Mouse (Mus musculus) lung, postnatal 14 days (tissue): Measurements from ENCODE around the gene Arnt.
"Not testable (repeated sequence)": the region's sequence is repeated elsewhere in the genome, so short reads cannot be mapped to it uniquely, and the experiment has no call there.

Experiments used
- DNase-seq: peaks from one replicate; pipeline ENCODE4 v3.0.0; 2021

Gene Arnt

GRCm38 (mm10) chr3:95529814-95530213 lies 95.6 kb downstream of the Arnt start:
- no peak for DNase-seq

GRCm38 (mm10) chr3:95531025-95531424 lies 96.8 kb downstream of the Arnt start:
- no peak for DNase-seq

GRCm38 (mm10) chr3:95533364-95533763 lies 99.2 kb downstream of the Arnt start:
- no peak for DNase-seq

GRCm38 (mm10) chr3:95534927-95535326 lies 100.7 kb downstream of the Arnt start:
- DNase-seq, result no peak

- no peak for DNase-seq
Measured at GRCm38 (mm10) chr3:95538936-95539335, 104.7 kb downstream of the Arnt start.

GRCm38 (mm10) chr3:95539837-95540236 lies 105.6 kb downstream of the Arnt start:
- DNase-seq, result no peak

- DNase-seq, result not testable (repeated sequence)
Measured at GRCm38 (mm10) chr3:95541186-95541585, 107.0 kb downstream of the Arnt start.

- DNase-seq, result no peak
Measured at GRCm38 (mm10) chr3:95542171-95542570, 108.0 kb downstream of the Arnt start.

- no peak for DNase-seq
Measured at GRCm38 (mm10) chr3:95542981-95543380, 108.8 kb downstream of the Arnt start.
